Mouse (Mus musculus) embryonic facial prominence, embryonic 14.5 days (tissue): ENCODE measurements around the gene Kif17. TPM values are rescaled to one million over a fixed set of nuclear protein-coding genes. Genes with fewer than 3 reads are reported as not detected.

ENCODE experiments used
- ATAC-seq: fragments of 200-750 bp; cut with Nextera tagmentation; 2 replicates; pipeline ENCODE4 v1.8.0; 2017; ENCODE audit warnings: low read depth, moderate number of reproducible peaks, moderate TSS enrichment
- DNase-seq: peaks from one replicate; pipeline ENCODE4 v3.0.0-alpha.2; 2015; ENCODE audit warnings: low spot score
- H3K27ac ChIP-seq: fragments of 300-500 bp; sonication (generic); replicated peaks from 2 replicates; pipeline ENCODE4 v1.5.1; 2014; ENCODE audit warnings: low read depth, mild to moderate bottlenecking, low read length, moderate library complexity
- H3K27me3 ChIP-seq: fragments of 300-500 bp; sonication (generic); replicated peaks from 2 replicates; pipeline ENCODE4 v1.6.1; 2014; ENCODE audit warnings: low read length; ENCODE audit not compliant: control insufficient read depth, insufficient read depth
- H3K36me3 ChIP-seq: fragments of 300-500 bp; sonication (generic); 2 replicates; pipeline ENCODE4 v1.6.1; 2014; ENCODE audit warnings: low read length, mixed read lengths; ENCODE audit not compliant: control insufficient read depth, insufficient read depth
- H3K4me1 ChIP-seq: fragments of 300-500 bp; sonication (generic); 2 replicates; pipeline ENCODE4 v1.6.1; 2014; ENCODE audit warnings: antibody characterized with exemption, low read length; ENCODE audit not compliant: control insufficient read depth, insufficient read depth
- H3K4me2 ChIP-seq: fragments of 300-500 bp; sonication (generic); 2 replicates; pipeline ENCODE4 v1.6.1; 2014; ENCODE audit warnings: low read depth, mild to moderate bottlenecking, low read length, moderate library complexity, mixed read lengths
- H3K4me3 ChIP-seq: fragments of 300-500 bp; sonication (generic); 2 replicates; pipeline ENCODE4 v1.5.1; 2014; ENCODE audit warnings: low read depth, mild to moderate bottlenecking, low read length
- H3K9ac ChIP-seq: fragments of 300-500 bp; sonication (generic); 2 replicates; pipeline ENCODE4 v1.6.1; 2014; ENCODE audit warnings: low read depth, mild to moderate bottlenecking, low read length, moderate library complexity, mixed read lengths
- H3K9me3 ChIP-seq: fragments of 300-500 bp; sonication (generic); 2 replicates; pipeline ENCODE4 v1.6.1; 2016; ENCODE audit warnings: low read length; ENCODE audit not compliant: control insufficient read depth
- WGBS: fragments of 180-500 bp; shearing (Covaris S2); extraction: QIAGEN DNeasy Blood & Tissue Kit; methylation state at CpG from one replicate; pipeline ENCODE4 v1.1.7; 2014; 5-methylcytosine and 5-hydroxymethylcytosine counted together
- polyA plus RNA-seq: library from polyadenylated mRNA; unstranded; fragments of >200 nt; fragmentation: Nextera tagmentation; extraction: Ambion mirVana; gene quantifications from 2 replicates; pipeline ENCODE4 v1.2.1, GENCODE M21; 2014

The Kif17 gene
- polyA plus RNA-seq, 1 experiment from 2014 or later, result 0.71 TPM

- H3K4me1 ChIP-seq, result peaks cover 8% of the 10 kb centered on the region
- no peaks in the 10 kb centered on the region for H3K27me3 ChIP-seq
- no peak for DNase-seq
- peak overlapping the region; percentile 84 for H3K4me3 ChIP-seq
- H3K9ac ChIP-seq, result peak overlapping the region; percentile 69
- H3K36me3 ChIP-seq, result peaks cover 8% of the 10 kb centered on the region; the same call in 1 of the 2 replicates
- peak overlapping the region; percentile 50; the same call in 1 of the 2 replicates for H3K27ac ChIP-seq
- no peaks in the 10 kb centered on the region for H3K9me3 ChIP-seq
- no peak for ATAC-seq
- WGBS, result 15% methylated on average over 18 of the region's 18 CpGs
- peak overlapping the region; percentile 65 for H3K4me2 ChIP-seq
Measured at GRCm38 (mm10) chr4:138303742-138304141, 53.5 kb downstream of the Kif17 start.

- Histone ChIP-seq H3K4me2 (peak within 1 kb of the TSS; percentile 65), H3K4me3 (peak within 1 kb of the TSS; percentile 84), H3K27me3 (no peaks in the 10 kb centered on the region), H3K36me3 (peaks cover 16% of the 10 kb centered on the region), H3K9me3 (no peaks in the 10 kb centered on the region), H3K27ac (peak within 1 kb of the TSS; percentile 67), H3K4me1 (peaks cover 8% of the 10 kb centered on the region), H3K9ac (peak within 1 kb of the TSS; percentile 91)
- 0% methylated on average over 21 of the region's 64 CpGs for WGBS
- DNase-seq (peak; percentile 100), ATAC-seq (peak; percentile 98)
Measured at GRCm38 (mm10) chr4:138304340-138305104, 54.3 kb downstream of the Kif17 start, which contains the start of gene Ddost. Ddost (plus strand) TSS chr4:138304730.

- ATAC-seq (no peak), DNase-seq (no peak)
- Histone ChIP-seq H3K9me3 (no peaks in the 10 kb centered on the region), H3K4me1 (peaks cover 8% of the 10 kb centered on the region), H3K4me2 (no peak overlapping the region), H3K36me3 (peaks cover 35% of the 10 kb centered on the region), H3K27ac (no peak overlapping the region), H3K4me3 (no peak overlapping the region), H3K27me3 (no peaks in the 10 kb centered on the region), H3K9ac (no peak overlapping the region)
- 90% methylated on average over 3 of the region's 3 CpGs for WGBS
Measured at GRCm38 (mm10) chr4:138307025-138307424, 56.8 kb downstream of the Kif17 start.

GRCm38 (mm10) chr4:138307739-138308138 lies 57.5 kb downstream of the Kif17 start:
- no peaks in the 10 kb centered on the region for H3K27me3 ChIP-seq
- no peak overlapping the region for H3K4me3 ChIP-seq
- H3K27ac ChIP-seq, result no peak overlapping the region
- 91% methylated on average over 12 of the region's 12 CpGs for WGBS
- peaks cover 42% of the 10 kb centered on the region for H3K36me3 ChIP-seq
- no peak overlapping the region for H3K9ac ChIP-seq
- H3K4me2 ChIP-seq, result no peak overlapping the region
- peaks cover 8% of the 10 kb centered on the region for H3K4me1 ChIP-seq
- DNase-seq, result no peak
- H3K9me3 ChIP-seq, result no peaks in the 10 kb centered on the region
- no peak for ATAC-seq

- H3K4me1 ChIP-seq, result peaks cover 7% of the 10 kb centered on the region
- no peaks in the 10 kb centered on the region for H3K27me3 ChIP-seq
- 94% methylated on average over 16 of the region's 19 CpGs for WGBS
- H3K36me3 ChIP-seq, result peaks cover 69% of the 10 kb centered on the region
- no peak overlapping the region for H3K9ac ChIP-seq
- DNase-seq (no peak), ATAC-seq (no peak)
- H3K9me3 ChIP-seq, result no peaks in the 10 kb centered on the region
- no peak overlapping the region for H3K4me2 ChIP-seq
- no peak overlapping the region for H3K4me3 ChIP-seq
- H3K27ac ChIP-seq, result no peak overlapping the region
Measured at GRCm38 (mm10) chr4:138310311-138310910, 60.2 kb downstream of the Kif17 start.

- no peaks in the 10 kb centered on the region for H3K4me1 ChIP-seq
- H3K27ac ChIP-seq, result no peak overlapping the region
- no peak overlapping the region for H3K9ac ChIP-seq
- no peaks in the 10 kb centered on the region for H3K27me3 ChIP-seq
- H3K9me3 ChIP-seq, result no peaks in the 10 kb centered on the region
- WGBS, result 66% methylated on average over 8 of the region's 8 CpGs
- H3K4me3 ChIP-seq, result no peak overlapping the region
- H3K4me2 ChIP-seq, result no peak overlapping the region
- ATAC-seq, result peak; percentile 74
- DNase-seq, result no peak
- peaks cover 80% of the 10 kb centered on the region for H3K36me3 ChIP-seq
Measured at GRCm38 (mm10) chr4:138311595-138311994, 61.4 kb downstream of the Kif17 start.

- no peak for DNase-seq
- no peak overlapping the region for H3K4me2 ChIP-seq
- no peak overlapping the region for H3K27ac ChIP-seq
- no peak for ATAC-seq
- H3K4me1 ChIP-seq, result no peaks in the 10 kb centered on the region
- H3K27me3 ChIP-seq, result no peaks in the 10 kb centered on the region
- no peak overlapping the region for H3K4me3 ChIP-seq
- WGBS, result 87% methylated on average over 3 of the region's 3 CpGs
- H3K36me3 ChIP-seq, result peaks cover 84% of the 10 kb centered on the region
- no peaks in the 10 kb centered on the region for H3K9me3 ChIP-seq
- H3K9ac ChIP-seq, result no peak overlapping the region
Measured at GRCm38 (mm10) chr4:138312105-138312504, 61.9 kb downstream of the Kif17 start.

GRCm38 (mm10) chr4:138313021-138313420 lies 62.8 kb downstream of the Kif17 start:
- no peaks in the 10 kb centered on the region for H3K4me1 ChIP-seq
- peaks cover 88% of the 10 kb centered on the region for H3K36me3 ChIP-seq
- no peak overlapping the region for H3K4me3 ChIP-seq

More at GRCm38 (mm10) chr4:138313021-138313420, 62.8 kb downstream of the Kif17 start:
- Histone ChIP-seq H3K27me3 (no peaks in the 10 kb centered on the region), H3K4me2 (no peak overlapping the region), H3K9ac (no peak overlapping the region), H3K9me3 (no peaks in the 10 kb centered on the region), H3K27ac (no peak overlapping the region)
- WGBS, result 93% methylated on average over 10 of the region's 11 CpGs
- ATAC-seq (no peak), DNase-seq (no peak)
